Mouse (Mus musculus): ENCODE results near the gene Gja6. TPM values are rescaled to one million over a fixed set of nuclear protein-coding genes. Genes with fewer than 3 reads are reported as not detected.

Gja6 gene
- polyA plus RNA-seq, 1 experiment from 2014 or later, result 0.10 TPM

GRCm38 (mm10) chrX:160905041-160905678 is 1.7 kb downstream of the Gja6 start:
- 60% methylated on average over 2 of the region's 2 CpGs for WGBS
- Histone ChIP-seq H3K9ac (ENCODE audit: low read depth, low read length) (no peak overlapping the region), H3K36me3 (ENCODE audit: control insufficient read depth, insufficient read depth, low read length) (no peaks in the 10 kb centered on the region), H3K4me1 (ENCODE audit: control insufficient read depth, insufficient read depth, low read length) (no peaks in the 10 kb centered on the region), H3K4me3 (ENCODE audit: low read length) (no peak overlapping the region), H3K27ac (ENCODE audit: low read length) (no peak overlapping the region), H3K9me3 (ENCODE audit: control insufficient read depth, low read length) (no peaks in the 10 kb centered on the region), H3K27me3 (replicated peaks; ENCODE audit: control insufficient read depth, insufficient read depth, low read length) (0 out of 2 replicates have a peak, but pooled peaks cover 5% of the 10 kb centered on the region), H3K4me2 (ENCODE audit: low read depth, low read length) (no peak overlapping the region)
- no peak for ATAC-seq

- H3K36me3 ChIP-seq (ENCODE audit: control insufficient read depth, insufficient read depth, low read length), result no peaks in the 10 kb centered on the region
- H3K4me2 ChIP-seq (ENCODE audit: low read depth, low read length), result no peak overlapping the region
- WGBS, result 66% methylated on average over 2 of the region's 2 CpGs
- peak; percentile 48 for ATAC-seq
- H3K27me3 ChIP-seq (replicated peaks; ENCODE audit: control insufficient read depth, insufficient read depth, low read length), result no peaks in the 10 kb centered on the region
- no peaks in the 10 kb centered on the region for H3K4me1 ChIP-seq (ENCODE audit: control insufficient read depth, insufficient read depth, low read length)
- no peak overlapping the region for H3K9ac ChIP-seq (ENCODE audit: low read depth, low read length)
- no peak overlapping the region for H3K4me3 ChIP-seq (ENCODE audit: low read length)
- no peaks in the 10 kb centered on the region for H3K9me3 ChIP-seq (ENCODE audit: control insufficient read depth, low read length)
- H3K27ac ChIP-seq (ENCODE audit: low read length), result no peak overlapping the region
Measured at GRCm38 (mm10) chrX:160901118-160901517, 5.7 kb downstream of the Gja6 start.

- Histone ChIP-seq H3K27ac (ENCODE audit: low read length) (no peak overlapping the region), H3K36me3 (ENCODE audit: control insufficient read depth, insufficient read depth, low read length) (no peaks in the 10 kb centered on the region), H3K4me2 (ENCODE audit: low read depth, low read length) (no peak overlapping the region), H3K9me3 (ENCODE audit: control insufficient read depth, low read length) (no peaks in the 10 kb centered on the region), H3K9ac (ENCODE audit: low read depth, low read length) (no peak overlapping the region), H3K27me3 (replicated peaks; ENCODE audit: control insufficient read depth, insufficient read depth, low read length) (no peaks in the 10 kb centered on the region), H3K4me1 (ENCODE audit: control insufficient read depth, insufficient read depth, low read length) (no peaks in the 10 kb centered on the region), H3K4me3 (ENCODE audit: low read length) (no peak overlapping the region)
- WGBS, result 68% methylated on average over 1 of the region's 1 CpGs
- ATAC-seq, result peak; percentile 46; the same call in 1 of the 2 replicates
Measured at GRCm38 (mm10) chrX:160892077-160892476, 14.8 kb downstream of the Gja6 start.

GRCm38 (mm10) chrX:160886301-160886700 is 20.6 kb downstream of the Gja6 start:
- no peaks in the 10 kb centered on the region for H3K36me3 ChIP-seq (ENCODE audit: control insufficient read depth, insufficient read depth, low read length)
- 0 out of 2 replicates have a peak, but pooled peaks cover 2% of the 10 kb centered on the region for H3K27me3 ChIP-seq (replicated peaks; ENCODE audit: control insufficient read depth, insufficient read depth, low read length)
- H3K9ac ChIP-seq (ENCODE audit: low read depth, low read length), result no peak overlapping the region
- no peak for ATAC-seq
- H3K4me1 ChIP-seq (ENCODE audit: control insufficient read depth, insufficient read depth, low read length), result no peaks in the 10 kb centered on the region
- no peak overlapping the region for H3K27ac ChIP-seq (ENCODE audit: low read length)
- no peaks in the 10 kb centered on the region for H3K9me3 ChIP-seq (ENCODE audit: control insufficient read depth, low read length)
- 81% methylated on average over 2 of the region's 2 CpGs for WGBS
- no peak overlapping the region for H3K4me3 ChIP-seq (ENCODE audit: low read length)
- no peak overlapping the region for H3K4me2 ChIP-seq (ENCODE audit: low read depth, low read length)

GRCm38 (mm10) chrX:160866576-160866975 is 40.3 kb downstream of the Gja6 start:
- Histone ChIP-seq H3K4me1 (ENCODE audit: control insufficient read depth, insufficient read depth, low read length) (no peaks in the 10 kb centered on the region), H3K36me3 (ENCODE audit: control insufficient read depth, insufficient read depth, low read length) (no peaks in the 10 kb centered on the region), H3K27me3 (replicated peaks; ENCODE audit: control insufficient read depth, insufficient read depth, low read length) (peaks cover 2% of the 10 kb centered on the region; the same call in 1 of the 2 replicates), H3K4me3 (ENCODE audit: low read length) (no peak overlapping the region), H3K4me2 (ENCODE audit: low read depth, low read length) (no peak overlapping the region), H3K27ac (ENCODE audit: low read length) (no peak overlapping the region), H3K9me3 (ENCODE audit: control insufficient read depth, low read length) (no peaks in the 10 kb centered on the region), H3K9ac (ENCODE audit: low read depth, low read length) (no peak overlapping the region)
- ATAC-seq, result no peak
- 85% methylated on average over 4 of the region's 4 CpGs for WGBS

GRCm38 (mm10) chrX:160865022-160865421 is 41.8 kb downstream of the Gja6 start:
- no peaks in the 10 kb centered on the region for H3K36me3 ChIP-seq (ENCODE audit: control insufficient read depth, insufficient read depth, low read length)
- no peaks in the 10 kb centered on the region for H3K4me1 ChIP-seq (ENCODE audit: control insufficient read depth, insufficient read depth, low read length)
- H3K4me2 ChIP-seq (ENCODE audit: low read depth, low read length), result no peak overlapping the region
- H3K27me3 ChIP-seq (replicated peaks; ENCODE audit: control insufficient read depth, insufficient read depth, low read length), result 0 out of 2 replicates have a peak, but pooled peaks cover 2% of the 10 kb centered on the region
- no peak for ATAC-seq
- H3K27ac ChIP-seq (ENCODE audit: low read length), result no peak overlapping the region
- no peak overlapping the region for H3K9ac ChIP-seq (ENCODE audit: low read depth, low read length)
- H3K9me3 ChIP-seq (ENCODE audit: control insufficient read depth, low read length), result no peaks in the 10 kb centered on the region
- 72% methylated on average over 4 of the region's 4 CpGs for WGBS
- H3K4me3 ChIP-seq (ENCODE audit: low read length), result no peak overlapping the region

GRCm38 (mm10) chrX:160863689-160864383 is 43.0 kb downstream of the Gja6 start:
- no peaks in the 10 kb centered on the region for H3K36me3 ChIP-seq (ENCODE audit: control insufficient read depth, insufficient read depth, low read length)
- no peak overlapping the region for H3K4me3 ChIP-seq (ENCODE audit: low read length)
- no peaks in the 10 kb centered on the region for H3K4me1 ChIP-seq (ENCODE audit: control insufficient read depth, insufficient read depth, low read length)
- no peak overlapping the region for H3K4me2 ChIP-seq (ENCODE audit: low read depth, low read length)
- H3K27me3 ChIP-seq (replicated peaks; ENCODE audit: control insufficient read depth, insufficient read depth, low read length), result 0 out of 2 replicates have a peak, but pooled peaks cover 2% of the 10 kb centered on the region
- H3K9me3 ChIP-seq (ENCODE audit: control insufficient read depth, low read length), result no peaks in the 10 kb centered on the region
- no peak overlapping the region for H3K27ac ChIP-seq (ENCODE audit: low read length)
- no peak for ATAC-seq
- H3K9ac ChIP-seq (ENCODE audit: low read depth, low read length), result no peak overlapping the region
- WGBS, result 75% methylated on average over 4 of the region's 4 CpGs

Other genes starting within 250 kb of the Gja6 start
- 0.33 TPM in 1 of 2 replicates, not detected in the other for gene Ppef1, start 171.3 kb downstream of the Gja6 start, polyA plus RNA-seq (2015; fragmentation: Nextera tagmentation; extraction: Ambion mirVana)
- not detected in 2 replicates for gene Rs1, start 139.0 kb downstream of the Gja6 start, polyA plus RNA-seq (2015; fragmentation: Nextera tagmentation; extraction: Ambion mirVana)
- 1.4 and 1.5 TPM in 2 replicates for gene Cdkl5, start 87.7 kb upstream of the Gja6 start, polyA plus RNA-seq (2015; fragmentation: Nextera tagmentation; extraction: Ambion mirVana)
- 1.6 and 2.0 TPM in 2 replicates for gene Scml2, start 210.1 kb upstream of the Gja6 start, polyA plus RNA-seq (2015; fragmentation: Nextera tagmentation; extraction: Ambion mirVana)

Measured in intestine, embryonic 16.5 days (tissue).